ENCODE assay signal across 9 mouse cellular contexts in genomic region chr14:31857096-31857975, GRCm38 (mm10). TPM values are rescaled to one million over a fixed set of nuclear protein-coding genes. Genes with fewer than 3 reads are reported as not detected.
DNase-seq lines count a peak whose midpoint lies in the region; ATAC-seq lines count a peak whose summit lies in the region.
"Had no signal": no experiment of that assay in that cellular context is flagged by ENCODE, and none has a peak within 500 bp of the region (broad histone marks: within the 10 kb centered on the region; RNA-seq: fewer than 3 reads in every experiment).

No protein-coding gene starts in this region.

- no peaks in the 10 kb centered on the region for H3K36me3 ChIP-seq in limb, embryonic 13.5 days
- no peaks in the 10 kb centered on the region for H3K36me3 ChIP-seq in limb, embryonic 10.5 days
- H3K36me3 ChIP-seq: G1E had no signal

- no peak for DNase-seq in limb, embryonic 10.5 days (ENCODE audit: low spot score)
- peak; percentile 81 to 84 for DNase-seq in frontal cortex, adult 2 months (ENCODE audit: extremely low spot score in 1 of 2, low spot score in 1 of 2)
- DNase-seq in layer of hippocampus, adult 8-10 months (ENCODE audit: low spot score in 2 of 2), result peak; percentile 48 to 49
- peak; percentile 90 for DNase-seq in telencephalon, adult 2 months (ENCODE audit: low read depth, low spot score)
- no peak for DNase-seq in spleen, postnatal 10 days (ENCODE audit: low spot score in 2 of 2)
- no peak for DNase-seq in cerebellum, adult 18-20 months

- no peaks in the 10 kb centered on the region for H3K27me3 ChIP-seq in limb, embryonic 13.5 days
- H3K27me3 ChIP-seq in limb, embryonic 10.5 days (ENCODE audit: low read depth, poor library complexity, severe bottlenecking), result no peaks in the 10 kb centered on the region

- H3K9ac ChIP-seq in limb, embryonic 13.5 days, result no peak overlapping the region

- no peak overlapping the region for H3K4me3 ChIP-seq in limb, embryonic 13.5 days
- no peak overlapping the region for H3K4me3 ChIP-seq in limb, embryonic 10.5 days

- WGBS in limb, embryonic 13.5 days, result 59% methylated on average over 11 of the region's 11 CpGs
- WGBS in limb, embryonic 10.5 days, result 82% methylated on average over 11 of the region's 11 CpGs

- no peak for ATAC-seq in limb, embryonic 13.5 days (ENCODE audit: low FRiP score, low read depth)

- no peak overlapping the region for H3K4me2 ChIP-seq in limb, embryonic 13.5 days (replicated peaks)

- H3K9me3 ChIP-seq in limb, embryonic 13.5 days, result peaks cover 8% of the 10 kb centered on the region; the same call in 1 of the 2 replicates
- H3K9me3 ChIP-seq in limb, embryonic 10.5 days (replicated peaks), result no peaks in the 10 kb centered on the region

- peaks cover 18% of the 10 kb centered on the region; the same call in 1 of the 2 replicates for H3K4me1 ChIP-seq in limb, embryonic 13.5 days
- no peaks in the 10 kb centered on the region for H3K4me1 ChIP-seq in limb, embryonic 10.5 days

- H3K27ac ChIP-seq in limb, embryonic 13.5 days, result peak overlapping the region; percentile 44; the same call in 1 of the 2 replicates
- H3K27ac ChIP-seq in limb, embryonic 10.5 days, result no peak overlapping the region
- H3K27ac ChIP-seq: stomach, postnatal 0 days had no signal

RNA-seq across cellular contexts. Expression of gene Ankrd28, which starts 26.9 kb away (rescaled TPM):
- polyA plus RNA-seq in limb, embryonic 13.5 days (2015; fragmentation: Nextera tagmentation; extraction: Ambion mirVana), result 8.0 and 9.6 TPM in 2 replicates
- polyA plus RNA-seq in limb, embryonic 10.5 days (2016; fragmentation: Nextera tagmentation; extraction: Ambion mirVana), result 8.5 and 10.1 TPM in 2 replicates
- 25.5 and 28.9 TPM in 2 replicates for polyA plus RNA-seq in frontal cortex, adult 2 months (2012; rRNA removed)
- 10 to 100 TPM; 54.0 to 65.1 (median 59.0) TPM for total RNA-seq in layer of hippocampus, adult 8-10 months (2022)

Comparison
In these comparisons a context has a peak if more than half of its experiments do, and no peak if none do; other contexts are left out.
1. DNase-seq: peak in frontal cortex, adult 2 months (2 of 2), layer of hippocampus, adult 8-10 months (2 of 2) and telencephalon, adult 2 months (single experiment); none in limb, embryonic 10.5 days (single experiment), spleen, postnatal 10 days (0 of 2) and cerebellum, adult 18-20 months (0 of 2).